ENCODE assay signal across 8 mouse cellular contexts in the genomic region with DNA sequence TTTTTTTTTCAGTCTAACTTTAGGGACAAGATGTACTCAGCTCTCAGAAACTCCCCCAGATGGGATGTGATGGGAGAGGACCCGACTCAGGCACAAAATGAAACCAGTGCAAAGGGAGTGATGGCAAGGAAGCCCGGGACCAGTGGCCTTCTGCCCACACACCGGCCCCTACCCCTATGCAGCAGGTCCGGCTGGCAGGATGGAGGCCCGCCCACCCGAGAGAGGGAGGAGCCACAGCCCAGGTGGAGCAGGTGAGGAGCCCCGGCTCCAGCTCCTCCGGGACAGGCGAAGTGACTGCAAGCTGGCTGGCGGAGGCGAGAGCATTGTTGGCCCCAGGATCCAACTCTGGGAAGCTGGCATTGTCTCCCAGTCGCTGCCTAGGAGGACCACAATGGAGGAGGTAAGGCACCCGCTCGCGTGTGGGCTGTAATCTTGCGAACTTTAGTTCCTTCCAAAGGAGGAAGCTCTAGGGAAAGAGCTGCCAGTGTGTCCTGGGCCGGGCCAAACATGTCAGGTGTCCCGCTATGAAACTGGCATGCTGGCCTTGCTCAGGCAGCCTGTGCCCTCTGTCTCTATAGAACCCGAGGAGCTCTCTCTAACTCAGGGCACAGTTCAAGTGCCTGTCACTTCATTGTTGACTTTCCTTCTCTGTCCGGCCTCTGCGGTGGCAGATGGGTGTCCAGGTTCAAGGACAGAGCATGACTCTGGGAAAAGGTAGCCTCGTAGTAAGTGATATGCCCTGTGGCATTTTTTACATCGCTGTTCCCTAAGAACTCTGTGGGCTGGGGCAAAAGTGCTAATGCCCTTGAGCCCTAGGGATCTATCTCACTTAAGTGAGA. TPM values are rescaled to one million over a fixed set of nuclear protein-coding genes. Genes with fewer than 3 reads are reported as not detected.
DNase-seq lines count a peak whose midpoint lies in the region; ATAC-seq lines count a peak whose summit lies in the region.

A gene (plus strand): TSS at position 166 of the 839 bp plus-strand sequence.

- no peak within 1 kb of the TSS for H3K27ac ChIP-seq in liver, embryonic 12.5 days
- H3K27ac ChIP-seq in stomach, embryonic 14.5 days (ENCODE audit: low read length), result no peak within 1 kb of the TSS

- peaks cover 8% of the 10 kb centered on the region for H3K27me3 ChIP-seq in liver, embryonic 12.5 days (replicated peaks)
- H3K27me3 ChIP-seq in stomach, embryonic 14.5 days (ENCODE audit: control insufficient read depth, insufficient read depth, low read length), result no peaks in the 10 kb centered on the region

- WGBS in liver, embryonic 12.5 days (ENCODE audit: insufficient replicate concordance), result 25% methylated on average over 23 of the region's 23 CpGs
- 16% methylated on average over 23 of the region's 23 CpGs for WGBS in stomach, embryonic 14.5 days

- no peak within 1 kb of the TSS for H3K9ac ChIP-seq in liver, embryonic 12.5 days
- no peak within 1 kb of the TSS for H3K9ac ChIP-seq in stomach, embryonic 14.5 days (replicated peaks; ENCODE audit: low read depth, low read length)

- no peaks in the 10 kb centered on the region for H3K36me3 ChIP-seq in liver, embryonic 12.5 days
- H3K36me3 ChIP-seq in stomach, embryonic 14.5 days (ENCODE audit: control insufficient read depth, insufficient read depth, low read length), result no peaks in the 10 kb centered on the region

- peak within 1 kb of the TSS; percentile 9; the same call in 1 of the 2 replicates for H3K4me3 ChIP-seq in liver, embryonic 12.5 days
- H3K4me3 ChIP-seq in stomach, embryonic 14.5 days (ENCODE audit: low read depth, low read length), result peak within 1 kb of the TSS; percentile 11; the same call in 1 of the 2 replicates

- H3K4me1 ChIP-seq in liver, embryonic 12.5 days, result no peaks in the 10 kb centered on the region
- no peaks in the 10 kb centered on the region for H3K4me1 ChIP-seq in stomach, embryonic 14.5 days (ENCODE audit: control insufficient read depth, insufficient read depth, low read length)

- peak; percentile 7 for DNase-seq in cerebellum, adult 11-12 months
- no peak for DNase-seq in cerebellum, postnatal 4 days (ENCODE audit: low spot score in 2 of 2)
- DNase-seq in urinary bladder, adult 18-20 months (ENCODE audit: low spot score in 2 of 2), result peak; percentile 24 to 49
- DNase-seq in urinary bladder, adult 2 months (ENCODE audit: low spot score), result no peak
- no peak for DNase-seq in spleen, postnatal 36 days (ENCODE audit: low spot score in 2 of 2)
- no peak for DNase-seq in natural killer cell, adult 2 months (ENCODE audit: low spot score in 2 of 2)

- peak within 1 kb of the TSS; percentile 49 for H3K4me2 ChIP-seq in liver, embryonic 12.5 days
- peak within 1 kb of the TSS; percentile 27 for H3K4me2 ChIP-seq in stomach, embryonic 14.5 days (replicated peaks; ENCODE audit: low read depth, low read length)

- ATAC-seq in liver, embryonic 12.5 days, result no peak
- ATAC-seq in stomach, embryonic 14.5 days (ENCODE audit: insufficient number of reproducible peaks, insufficient read depth, low FRiP score, low read depth), result 0 out of 2 replicates have a peak, but pooled peaks have one; percentile 56

- H3K9me3 ChIP-seq in liver, embryonic 12.5 days (replicated peaks), result no peaks in the 10 kb centered on the region
- no peaks in the 10 kb centered on the region for H3K9me3 ChIP-seq in stomach, embryonic 14.5 days (ENCODE audit: control insufficient read depth, low read depth, low read length)

RNA-seq across cellular contexts. Expression of the gene that starts here (rescaled TPM):
- polyA plus RNA-seq in urinary bladder, adult 2 months (2012; rRNA removed), result 0.76 and 1.0 TPM in 2 replicates
- not detected in 2 replicates for polyA plus RNA-seq in liver, embryonic 12.5 days (2016; fragmentation: Nextera tagmentation; extraction: Ambion mirVana)
- polyA plus RNA-seq in stomach, embryonic 14.5 days (2014; fragmentation: Nextera tagmentation; extraction: Ambion mirVana), result not detected in 2 replicates

Comparison
In these comparisons a context has a peak if more than half of its experiments do, and no peak if none do; other contexts are left out.
1. DNase-seq: peak in cerebellum, adult 11-12 months (single experiment) and urinary bladder, adult 18-20 months (2 of 2); none in cerebellum, postnatal 4 days (0 of 2), urinary bladder, adult 2 months (single experiment), spleen, postnatal 36 days (0 of 2) and natural killer cell, adult 2 months (0 of 2).
2. Peak in ATAC-seq, H3K4me3 ChIP-seq and H3K4me2 ChIP-seq in stomach, embryonic 14.5 days; RNA of the gene not detected or under 1 TPM.